Mouse (Mus musculus) heart, embryonic 11.5 days (tissue): ENCODE measurements around the gene Pdzd7. TPM values are rescaled to one million over a fixed set of nuclear protein-coding genes. Genes with fewer than 3 reads are reported as not detected.

Experiments
- ATAC-seq: fragments of 200-750 bp; cut with Nextera tagmentation; replicated peaks from 2 replicates; pipeline ENCODE4 v1.8.0; 2017; ENCODE audit warnings: moderate library complexity; ENCODE audit not compliant: insufficient number of reproducible peaks, low FRiP score, low TSS enrichment
- H3K27ac ChIP-seq: fragments of 300-500 bp; sonication (generic); 2 replicates; pipeline ENCODE4 v1.5.1; 2014; ENCODE audit warnings: mild to moderate bottlenecking, low read depth, low read length
- H3K27me3 ChIP-seq: fragments of 300-500 bp; sonication (generic); 2 replicates; pipeline ENCODE4 v1.6.1; 2014; ENCODE audit warnings: mild to moderate bottlenecking, low read length, mixed read lengths; ENCODE audit not compliant: control insufficient read depth, insufficient read depth
- H3K36me3 ChIP-seq: fragments of 300-500 bp; sonication (generic); 2 replicates; pipeline ENCODE4 v1.6.1; 2014; ENCODE audit warnings: mild to moderate bottlenecking, low read length, moderate library complexity, mixed read lengths; ENCODE audit not compliant: control insufficient read depth, insufficient read depth
- H3K4me1 ChIP-seq: fragments of 300-500 bp; sonication (generic); 2 replicates; pipeline ENCODE4 v1.6.1; 2014; ENCODE audit warnings: low read length; ENCODE audit not compliant: control insufficient read depth, insufficient read depth
- H3K4me2 ChIP-seq: fragments of 300-500 bp; sonication (generic); 2 replicates; pipeline ENCODE4 v1.6.1; 2014; ENCODE audit warnings: mild to moderate bottlenecking, moderate library complexity
- H3K4me3 ChIP-seq: fragments of 300-500 bp; sonication (generic); 2 replicates; pipeline ENCODE4 v1.5.1; 2014; ENCODE audit warnings: low read depth, low read length
- H3K9ac ChIP-seq: fragments of 300-500 bp; sonication (generic); 2 replicates; pipeline ENCODE4 v1.6.1; 2014; ENCODE audit warnings: mild to moderate bottlenecking, low read depth, low read length, moderate library complexity
- H3K9me3 ChIP-seq: fragments of 300-500 bp; sonication (generic); replicated peaks from 2 replicates; pipeline ENCODE4 v1.6.1; 2016; ENCODE audit warnings: low read length; ENCODE audit not compliant: control insufficient read depth
- WGBS: fragments of 180-500 bp; shearing (Covaris S2); extraction: QIAGEN DNeasy Blood & Tissue Kit; methylation state at CpG from one replicate; pipeline ENCODE4 v1.1.7; 2014; ENCODE audit not compliant: insufficient replicate concordance; 5-methylcytosine and 5-hydroxymethylcytosine counted together
- polyA plus RNA-seq: library from polyadenylated mRNA; unstranded; fragments of >200 nt; fragmentation: Nextera tagmentation; extraction: Ambion mirVana; gene quantifications from 2 replicates; pipeline ENCODE4 v1.2.1, GENCODE M21; 2014

The Pdzd7 gene
- polyA plus RNA-seq, 1 experiment from 2014 or later: not detected

DNA sequence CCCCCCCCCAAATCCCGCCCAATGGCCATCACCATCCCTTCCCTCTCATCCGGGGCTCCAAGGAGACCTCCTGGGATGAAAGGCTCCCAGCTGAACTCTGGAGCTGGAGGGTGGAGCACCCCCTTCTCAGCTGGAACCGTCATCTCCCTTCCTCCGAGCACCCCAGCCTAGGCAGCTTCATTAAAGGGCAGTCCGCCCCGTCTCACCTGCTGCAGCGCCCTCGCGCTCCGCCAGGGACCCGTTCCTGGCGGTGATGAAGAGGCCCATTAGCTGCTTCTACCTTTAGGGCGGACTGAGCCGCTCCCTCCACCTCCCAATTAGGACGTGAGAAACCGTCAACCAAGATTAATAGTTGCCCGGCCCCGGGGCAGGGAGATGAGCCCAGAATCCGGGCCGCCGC is 19.7 kb upstream of the Pdzd7 start:
- H3K4me3 ChIP-seq: no peak overlapping the region
- WGBS: 5% methylated on average over 21 of the region's 21 CpGs

DNA sequence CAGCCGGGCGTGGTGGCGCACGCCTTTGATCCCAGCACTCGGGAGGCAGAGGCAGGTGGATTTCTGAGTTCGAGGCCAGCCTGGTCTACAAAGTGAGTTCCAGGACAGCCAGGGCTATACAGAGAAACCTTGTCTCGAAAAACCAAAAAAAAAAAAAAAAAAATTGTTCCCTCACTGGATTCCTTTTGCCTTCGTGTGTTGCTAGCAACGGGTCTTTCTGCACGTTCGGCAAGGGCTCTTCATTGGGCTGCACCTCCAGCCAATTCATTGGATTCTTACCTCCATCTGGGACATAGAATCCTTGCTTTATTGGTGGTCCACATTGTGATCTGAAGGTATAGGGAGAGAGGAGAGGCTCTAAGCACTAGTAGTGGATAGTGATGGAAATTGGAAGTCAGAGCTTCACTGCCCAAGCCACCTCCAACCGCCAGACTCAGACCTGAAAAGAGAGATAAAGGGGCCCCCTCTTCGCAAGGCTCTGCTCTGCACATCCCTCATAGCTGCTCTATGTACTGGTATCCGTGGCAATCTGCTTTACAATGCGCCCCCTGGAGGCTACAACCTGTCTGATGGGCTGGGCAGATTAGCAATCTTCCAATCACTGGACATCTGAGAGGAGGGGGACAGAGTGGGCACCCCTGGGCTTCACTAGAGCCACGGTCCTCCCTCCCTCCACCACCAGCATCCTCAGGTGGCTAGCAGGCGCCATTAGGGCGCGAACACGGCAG is 18.2 kb upstream of the Pdzd7 start:
- WGBS: 43% methylated on average over 20 of the region's 20 CpGs
- Histone ChIP-seq H3K27me3 (peaks cover 50% of the 10 kb centered on the region), H3K27ac (no peak overlapping the region), H3K4me1 (peaks cover 5% of the 10 kb centered on the region; the same call in 1 of the 2 replicates), H3K9ac (no peak overlapping the region), H3K4me2 (no peak overlapping the region), H3K36me3 (no peaks in the 10 kb centered on the region), H3K4me3 (no peak overlapping the region), H3K9me3 (no peaks in the 10 kb centered on the region)
- no peak for ATAC-seq

More for the DNA sequence above, 19.7 kb upstream of the Pdzd7 start:
- no peak for ATAC-seq
- Histone ChIP-seq H3K9me3 (no peaks in the 10 kb centered on the region), H3K4me1 (0 out of 2 replicates have a peak, but pooled peaks cover 3% of the 10 kb centered on the region), H3K9ac (no peak overlapping the region), H3K4me2 (no peak overlapping the region), H3K27me3 (peaks cover 51% of the 10 kb centered on the region), H3K36me3 (no peaks in the 10 kb centered on the region), H3K27ac (no peak overlapping the region)

DNA sequence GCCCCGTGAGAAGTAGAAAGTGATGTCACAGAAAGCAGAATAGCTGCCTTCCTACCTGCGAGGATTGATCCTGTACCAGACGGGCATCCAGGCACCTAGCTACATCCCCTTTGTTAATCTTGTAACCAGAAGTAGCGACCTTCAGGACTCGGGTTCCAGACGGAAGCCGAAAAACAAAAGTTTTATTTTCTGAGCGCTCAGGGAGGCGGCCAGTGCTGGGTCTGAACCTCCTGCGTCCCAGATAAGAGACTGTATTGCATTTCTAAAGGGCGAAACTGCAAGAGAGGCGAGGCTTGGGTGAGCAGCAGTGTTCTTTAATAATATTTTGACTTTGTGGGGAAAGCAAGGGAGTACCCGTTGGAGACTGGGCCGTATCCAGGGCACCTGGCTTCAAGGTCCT is 13.3 kb upstream of the Pdzd7 start:
- peak overlapping the region; percentile 91 for H3K9ac ChIP-seq
- WGBS: 2% methylated on average over 14 of the region's 14 CpGs
- peak overlapping the region; percentile 89 for H3K4me2 ChIP-seq
- peaks cover 2% of the 10 kb centered on the region for H3K27me3 ChIP-seq
- ATAC-seq: 0 out of 2 replicates have a peak, but pooled peaks have one; percentile 3
- H3K27ac ChIP-seq: peak overlapping the region; percentile 98
- H3K9me3 ChIP-seq: no peaks in the 10 kb centered on the region
- peaks cover 11% of the 10 kb centered on the region; the same call in 1 of the 2 replicates for H3K4me1 ChIP-seq
- no peaks in the 10 kb centered on the region for H3K36me3 ChIP-seq
- peak overlapping the region; percentile 71 for H3K4me3 ChIP-seq

DNA sequence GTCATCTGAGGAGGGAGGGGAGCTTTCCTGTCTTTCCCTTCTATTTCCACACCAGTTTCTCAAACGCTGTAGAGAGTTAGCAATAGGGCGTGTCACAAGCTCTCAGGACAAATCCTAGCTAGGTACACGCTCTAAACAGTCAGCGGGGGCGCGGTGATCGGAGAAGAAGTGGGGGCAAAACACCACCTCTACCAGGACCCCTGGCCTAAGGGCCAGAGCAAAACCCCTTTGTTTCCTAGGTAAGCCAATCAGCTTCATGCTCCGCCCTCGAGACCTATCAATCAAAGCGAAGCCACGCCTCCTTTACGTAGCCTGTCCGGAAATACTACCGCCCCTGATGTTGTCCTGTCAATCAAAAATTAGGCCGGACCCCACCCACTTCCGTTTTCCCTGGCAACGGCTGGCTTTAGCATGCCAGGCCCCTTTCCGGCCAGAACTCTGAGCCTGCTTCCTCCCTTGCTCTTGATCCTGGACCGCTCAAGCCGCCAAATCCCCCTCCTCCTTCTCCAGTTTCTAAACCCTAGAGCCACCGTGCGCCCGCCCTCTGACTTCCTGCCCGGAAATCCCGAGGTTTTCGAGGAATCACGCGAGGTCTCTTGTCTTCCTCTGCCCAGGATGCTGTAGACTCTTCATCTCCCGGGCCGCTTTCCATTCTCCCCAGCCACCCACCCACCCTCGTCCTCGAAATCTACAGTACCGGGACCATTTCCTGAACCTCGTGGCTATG is 12.8 kb upstream of the Pdzd7 start:
- peak overlapping the region; percentile 89 for H3K4me2 ChIP-seq
- H3K9ac ChIP-seq: peak overlapping the region; percentile 91
- peaks cover 11% of the 10 kb centered on the region; the same call in 1 of the 2 replicates for H3K4me1 ChIP-seq
- H3K4me3 ChIP-seq: peak overlapping the region; percentile 71
- ATAC-seq: peak; percentile 87
- WGBS: under 1% methylated on average over 34 of the region's 34 CpGs
- peak overlapping the region; percentile 98 for H3K27ac ChIP-seq
- no peaks in the 10 kb centered on the region for H3K9me3 ChIP-seq
- H3K27me3 ChIP-seq: no peaks in the 10 kb centered on the region; the same call in 1 of the 2 replicates
- H3K36me3 ChIP-seq: peaks cover 3% of the 10 kb centered on the region; the same call in 1 of the 2 replicates

DNA sequence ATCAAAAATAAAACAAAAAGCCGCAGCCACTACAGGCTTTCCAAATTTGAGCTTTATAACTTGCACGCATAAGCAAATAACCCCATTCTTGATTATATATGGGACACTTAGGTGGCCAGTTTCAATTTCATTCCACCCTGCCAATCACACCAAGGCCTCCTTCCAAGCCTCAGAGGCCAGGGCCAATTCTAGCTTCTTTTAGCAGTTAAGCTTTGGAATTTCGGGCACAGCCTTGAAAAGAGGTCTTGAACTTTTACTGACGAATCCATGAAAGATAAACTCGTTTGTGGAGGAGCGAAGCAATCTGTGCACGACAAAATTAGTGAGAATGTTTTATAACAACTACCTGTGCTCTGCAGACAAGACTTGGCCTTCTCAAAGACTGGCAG is 12.2 kb upstream of the Pdzd7 start:
- peak overlapping the region; percentile 98 for H3K27ac ChIP-seq
- H3K4me2 ChIP-seq: peak overlapping the region; percentile 89
- peak overlapping the region; percentile 91 for H3K9ac ChIP-seq
- ATAC-seq: no peak
- no peaks in the 10 kb centered on the region; the same call in 1 of the 2 replicates for H3K27me3 ChIP-seq
- 42% methylated on average over 7 of the region's 7 CpGs for WGBS
- H3K4me1 ChIP-seq: peaks cover 11% of the 10 kb centered on the region; the same call in 1 of the 2 replicates
- H3K36me3 ChIP-seq: peaks cover 4% of the 10 kb centered on the region; the same call in 1 of the 2 replicates
- peak overlapping the region; percentile 71 for H3K4me3 ChIP-seq
- no peaks in the 10 kb centered on the region for H3K9me3 ChIP-seq

DNA sequence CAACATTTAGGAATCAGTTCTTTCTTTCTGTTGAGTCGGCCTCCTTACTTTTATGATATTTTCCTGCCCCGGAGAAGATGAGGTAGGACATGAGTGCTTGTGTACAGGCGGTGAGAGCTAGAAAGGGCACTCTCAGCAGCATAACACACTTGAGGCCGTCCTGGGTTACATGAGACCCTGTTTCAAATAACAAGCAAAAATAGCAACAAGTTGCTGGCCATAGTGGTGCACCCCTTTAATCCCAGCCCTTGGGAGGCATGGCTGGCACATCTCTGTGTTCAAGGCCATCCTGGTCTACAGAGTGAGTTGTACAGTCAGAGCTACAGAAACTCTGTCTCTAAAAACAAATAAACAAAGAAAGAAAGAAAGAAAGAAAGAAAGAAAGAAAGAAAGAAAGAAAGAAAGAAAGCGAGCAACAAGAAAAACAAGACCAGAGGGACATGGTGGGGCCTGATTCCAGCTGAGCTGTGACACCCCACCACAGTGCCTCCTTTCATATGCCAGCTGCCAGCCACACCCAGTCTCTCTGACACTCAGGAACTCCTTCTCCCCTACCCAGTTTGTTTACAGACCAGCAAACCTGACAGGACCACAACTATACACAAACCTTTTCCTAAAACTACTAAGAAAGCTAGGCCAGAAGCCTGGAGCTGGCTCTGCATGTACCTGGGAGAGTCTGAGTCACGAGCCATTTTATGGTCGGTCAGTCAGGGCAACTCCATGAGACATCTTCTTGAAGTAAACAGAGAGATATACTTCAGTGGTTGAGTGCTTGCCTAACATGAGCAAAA is 11.6 kb upstream of the Pdzd7 start:
- Histone ChIP-seq H3K36me3 (peaks cover 4% of the 10 kb centered on the region; the same call in 1 of the 2 replicates), H3K4me3 (peak overlapping the region; percentile 71; the same call in 1 of the 2 replicates), H3K27me3 (no peaks in the 10 kb centered on the region; the same call in 1 of the 2 replicates), H3K9me3 (no peaks in the 10 kb centered on the region), H3K9ac (peak overlapping the region; percentile 91), H3K4me1 (peaks cover 11% of the 10 kb centered on the region; the same call in 1 of the 2 replicates), H3K27ac (peak overlapping the region; percentile 98; the same call in 1 of the 2 replicates), H3K4me2 (peak overlapping the region; percentile 89)
- ATAC-seq: no peak
- 76% methylated on average over 7 of the region's 7 CpGs for WGBS

DNA sequence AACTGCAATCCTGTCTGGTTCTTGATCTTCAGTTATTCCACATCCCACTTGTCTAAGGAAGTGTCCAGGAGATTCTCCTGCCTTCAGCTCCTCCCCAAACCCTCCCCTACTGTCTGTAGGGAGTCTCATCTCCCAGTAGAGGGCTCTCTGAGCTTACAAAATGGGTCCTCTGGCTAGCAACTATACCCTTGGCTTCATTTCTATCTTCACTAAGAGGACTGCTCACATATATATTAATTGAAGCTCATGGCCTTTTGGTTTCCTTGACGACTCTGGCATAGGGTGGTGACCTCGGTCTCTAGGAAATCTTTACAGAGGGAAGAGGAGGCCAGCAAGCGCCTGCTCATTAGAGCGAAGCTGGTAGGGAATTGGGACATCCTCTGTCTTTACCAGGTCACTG is 10.8 kb upstream of the Pdzd7 start:
- Histone ChIP-seq H3K4me1 (peaks cover 11% of the 10 kb centered on the region; the same call in 1 of the 2 replicates), H3K27me3 (no peaks in the 10 kb centered on the region; the same call in 1 of the 2 replicates), H3K9ac (no peak overlapping the region), H3K4me2 (no peak overlapping the region), H3K27ac (no peak overlapping the region), H3K9me3 (no peaks in the 10 kb centered on the region), H3K4me3 (no peak overlapping the region), H3K36me3 (peaks cover 4% of the 10 kb centered on the region; the same call in 1 of the 2 replicates)
- ATAC-seq: no peak
- WGBS: 51% methylated on average over 4 of the region's 4 CpGs
